Mouse (Mus musculus) thymus, postnatal 4 days (tissue): ENCODE measurements around the gene Atp5e.

ENCODE experiments used
- DNase-seq: peaks from one replicate; pipeline ENCODE4 v3.0.0; 2021

The Atp5e gene

GRCm38 (mm10) chr2:174463789-174464523, at the start of gene Atp5e:
Gene Atp5e (minus strand): TSS chr2:174464105.
- peak; percentile 93 for DNase-seq

GRCm38 (mm10) chr2:174509825-174510224, 45.9 kb upstream of the Atp5e start:
- DNase-seq: no peak

- DNase-seq: no peak
These were observed 44.1 kb upstream of the Atp5e start for GRCm38 (mm10) chr2:174507998-174508397.

- no peak for DNase-seq
These were observed 39.0 kb upstream of the Atp5e start for GRCm38 (mm10) chr2:174502831-174503460.

GRCm38 (mm10) chr2:174502321-174502720, 38.4 kb upstream of the Atp5e start:
- DNase-seq: no peak

GRCm38 (mm10) chr2:174501517-174501916, 37.6 kb upstream of the Atp5e start:
- DNase-seq: no peak

- no peak for DNase-seq
These were observed 37.1 kb upstream of the Atp5e start for GRCm38 (mm10) chr2:174500814-174501503.

GRCm38 (mm10) chr2:174492858-174493257, 29.0 kb upstream of the Atp5e start:
- peak; percentile 55 for DNase-seq

- DNase-seq: no peak
These were observed 23.1 kb upstream of the Atp5e start for GRCm38 (mm10) chr2:174487005-174487404.

- DNase-seq: no peak
These were observed 14.8 kb upstream of the Atp5e start for GRCm38 (mm10) chr2:174478746-174479145.

- DNase-seq: no peak
These were observed 13.8 kb upstream of the Atp5e start for GRCm38 (mm10) chr2:174477543-174478319.

GRCm38 (mm10) chr2:174473550-174473927, 9.6 kb upstream of the Atp5e start:
- DNase-seq: no peak

GRCm38 (mm10) chr2:174472818-174473549, 9.1 kb upstream of the Atp5e start, which contains the start of gene Prelid3b:
Gene Prelid3b (minus strand): TSS chr2:174473081.
- peak; percentile 100 for DNase-seq

GRCm38 (mm10) chr2:174472407-174472806, 8.5 kb upstream of the Atp5e start:
- no peak for DNase-seq

GRCm38 (mm10) chr2:174470786-174471405, 7.0 kb upstream of the Atp5e start:
- DNase-seq: no peak

- DNase-seq: no peak
These were observed 6.4 kb upstream of the Atp5e start for GRCm38 (mm10) chr2:174470333-174470732.

GRCm38 (mm10) chr2:174463370-174463769, 535 bp downstream of the Atp5e start:
- no peak for DNase-seq

- DNase-seq: no peak
These were observed 4.5 kb downstream of the Atp5e start for GRCm38 (mm10) chr2:174459365-174459764.

GRCm38 (mm10) chr2:174453681-174454080, 10.2 kb downstream of the Atp5e start:
- DNase-seq: no peak

- DNase-seq: no peak
These were observed 13.6 kb downstream of the Atp5e start, which contains the start of gene Tubb1 for GRCm38 (mm10) chr2:174450353-174450752. Gene Tubb1 (plus strand): TSS chr2:174450695.

GRCm38 (mm10) chr2:174448405-174448804, 15.5 kb downstream of the Atp5e start:
- no peak for DNase-seq

GRCm38 (mm10) chr2:174446905-174447304, 17.0 kb downstream of the Atp5e start:
- no peak for DNase-seq
